ENCODE assay signal across 7 mouse cellular contexts in genomic region chr7:81493331-81494021, GRCm38 (mm10). TPM values are rescaled to one million over a fixed set of nuclear protein-coding genes. Genes with fewer than 3 reads are reported as not detected.
A peak's percentile ranks its signal among the peaks of the same experiment; 100 is the strongest.
DNase-seq lines count a peak whose midpoint lies in the region; ATAC-seq and TF ChIP-seq lines count a peak whose summit lies in the region.

Gene Ap3b2, minus strand, starts transcription at chr7:81493925.

- H3K9me3 ChIP-seq in embryonic facial prominence, embryonic 12.5 days = no peaks in the 10 kb centered on the region
- H3K9me3 ChIP-seq in limb, embryonic 12.5 days = no peaks in the 10 kb centered on the region
- no peaks in the 10 kb centered on the region for H3K9me3 ChIP-seq in midbrain, embryonic 12.5 days

- DNase-seq in brain, embryonic 14.5 days (ENCODE audit: low read depth) = peak; percentile 90
- peak; percentile 57 to 69 for DNase-seq in heart, adult 2 months
- peak; percentile 44 for DNase-seq in kidney, adult 9 months
- peak in 1 of 2 experiments; percentile 8 for DNase-seq in spleen, adult 2 months (ENCODE audit: low read depth in 1 of 2, low spot score in 2 of 2)

- no peak for TF ChIP-seq EP300 in heart, adult 2 months (IDR thresholded peaks at IDR 0.05; ENCODE audit: insufficient read depth, low read depth, low read length)

- TF ChIP-seq CTCF in brain, embryonic 14.5 days (IDR thresholded peaks at IDR 0.05; ENCODE audit: borderline replicate concordance, extremely low read depth, insufficient read depth, insufficient read length) = no peak
- TF ChIP-seq CTCF in heart, adult 2 months (IDR thresholded peaks at IDR 0.05) = no peak
- TF ChIP-seq CTCF in spleen, adult 2 months (IDR thresholded peaks at IDR 0.05; ENCODE audit: extremely low read depth, insufficient read depth, insufficient read length, insufficient replicate concordance) = no peak

- H3K27ac ChIP-seq in embryonic facial prominence, embryonic 12.5 days = no peak within 1 kb of the TSS
- no peak within 1 kb of the TSS for H3K27ac ChIP-seq in heart, adult 2 months
- H3K27ac ChIP-seq in limb, embryonic 12.5 days = no peak within 1 kb of the TSS
- peak within 1 kb of the TSS; percentile 95 for H3K27ac ChIP-seq in midbrain, embryonic 12.5 days (replicated peaks)
- H3K27ac ChIP-seq in spleen, adult 2 months (ENCODE audit: insufficient read depth, low read length) = no peak within 1 kb of the TSS

- H3K79me2 ChIP-seq in heart, adult 2 months (replicated peaks; ENCODE audit: control insufficient read depth, insufficient read depth, low read length) = no peaks in the 10 kb centered on the region

- ATAC-seq in embryonic facial prominence, embryonic 12.5 days (ENCODE audit: insufficient number of reproducible peaks, insufficient read depth, low FRiP score, low TSS enrichment) = peak; percentile 70
- ATAC-seq in limb, embryonic 12.5 days (ENCODE audit: insufficient number of reproducible peaks, insufficient read depth, low FRiP score, low TSS enrichment, low read depth) = peak; percentile 67; the same call in 1 of the 2 replicates
- peak; percentile 90 for ATAC-seq in midbrain, embryonic 12.5 days (ENCODE audit: low FRiP score, low read depth)

- H3K4me3 ChIP-seq in embryonic facial prominence, embryonic 12.5 days = peak within 1 kb of the TSS; percentile 39
- peak within 1 kb of the TSS; percentile 29; the same call in 1 of the 2 replicates for H3K4me3 ChIP-seq in heart, adult 2 months
- peak within 1 kb of the TSS; percentile 49 for H3K4me3 ChIP-seq in limb, embryonic 12.5 days (replicated peaks)
- H3K4me3 ChIP-seq in midbrain, embryonic 12.5 days = peak within 1 kb of the TSS; percentile 64
- peak within 1 kb of the TSS; percentile 49; the same call in 1 of the 2 replicates for H3K4me3 ChIP-seq in spleen, adult 2 months (ENCODE audit: extremely low read depth, insufficient read depth, insufficient read length)

- H3K27me3 ChIP-seq in embryonic facial prominence, embryonic 12.5 days = peaks cover 29% of the 10 kb centered on the region
- 0 out of 2 replicates have a peak, but pooled peaks cover 2% of the 10 kb centered on the region for H3K27me3 ChIP-seq in heart, adult 2 months (ENCODE audit: control insufficient read depth, insufficient read depth, low read length)
- peaks cover 54% of the 10 kb centered on the region for H3K27me3 ChIP-seq in limb, embryonic 12.5 days
- H3K27me3 ChIP-seq in midbrain, embryonic 12.5 days = peaks cover 25% of the 10 kb centered on the region
- 0 out of 2 replicates have a peak, but pooled peaks cover 1% of the 10 kb centered on the region for H3K27me3 ChIP-seq in spleen, adult 2 months (ENCODE audit: control insufficient read depth, insufficient read depth, low read length)

- intact Hi-C loops in heart, adult 2 months (cut with DNase I) = no loop called here

- whole genome bisulfite sequencing in embryonic facial prominence, embryonic 12.5 days = under 1% methylated on average over 57 of the region's 57 CpGs
- WGBS in heart, adult 2 months = 1% methylated on average over 56 of the region's 57 CpGs
- WGBS in limb, embryonic 12.5 days = under 1% methylated on average over 57 of the region's 57 CpGs
- under 1% methylated on average over 57 of the region's 57 CpGs for WGBS in midbrain, embryonic 12.5 days
- 2% methylated on average over 57 of the region's 57 CpGs for WGBS in spleen, adult 2 months

- peaks cover 12% of the 10 kb centered on the region for H3K4me1 ChIP-seq in embryonic facial prominence, embryonic 12.5 days
- H3K4me1 ChIP-seq in heart, adult 2 months (ENCODE audit: control insufficient read depth, insufficient read depth, low read length) = no peaks in the 10 kb centered on the region
- peaks cover 14% of the 10 kb centered on the region; the same call in 1 of the 2 replicates for H3K4me1 ChIP-seq in limb, embryonic 12.5 days (replicated peaks)
- peaks cover 36% of the 10 kb centered on the region for H3K4me1 ChIP-seq in midbrain, embryonic 12.5 days
- H3K4me1 ChIP-seq in spleen, adult 2 months (ENCODE audit: control insufficient read depth, insufficient read depth, insufficient read length) = peaks cover 7% of the 10 kb centered on the region

- peak within 1 kb of the TSS; percentile 66 for H3K4me2 ChIP-seq in embryonic facial prominence, embryonic 12.5 days (replicated peaks)
- H3K4me2 ChIP-seq in limb, embryonic 12.5 days = peak within 1 kb of the TSS; percentile 86
- H3K4me2 ChIP-seq in midbrain, embryonic 12.5 days (replicated peaks) = peak within 1 kb of the TSS; percentile 70

- no peaks in the 10 kb centered on the region for H3K36me3 ChIP-seq in embryonic facial prominence, embryonic 12.5 days
- no peaks in the 10 kb centered on the region for H3K36me3 ChIP-seq in heart, adult 2 months (ENCODE audit: control insufficient read depth, insufficient read depth, low read length)
- H3K36me3 ChIP-seq in limb, embryonic 12.5 days = no peaks in the 10 kb centered on the region
- no peaks in the 10 kb centered on the region for H3K36me3 ChIP-seq in midbrain, embryonic 12.5 days
- H3K36me3 ChIP-seq in spleen, adult 2 months (ENCODE audit: control insufficient read depth, insufficient read depth, low read length) = no peaks in the 10 kb centered on the region

- TF ChIP-seq POLR2A in brain, embryonic 14.5 days (IDR thresholded peaks at IDR 0.05; ENCODE audit: borderline replicate concordance, extremely low read depth, insufficient read depth, insufficient read length, poor library complexity, severe bottlenecking) = peak; percentile 26; the same call in 1 of the 2 replicates
- no peak for TF ChIP-seq POLR2A in heart, adult 2 months (IDR thresholded peaks at IDR 0.05; ENCODE audit: insufficient read depth, low read depth, low read length)
- TF ChIP-seq POLR2A in spleen, adult 2 months (IDR thresholded peaks at IDR 0.05; ENCODE audit: low read depth, low read length) = no peak

- H3K9ac ChIP-seq in embryonic facial prominence, embryonic 12.5 days = 0 out of 2 replicates have a peak within 1 kb of the TSS, but pooled peaks have one; percentile 8
- H3K9ac ChIP-seq in heart, adult 2 months (ENCODE audit: low read depth, low read length) = no peak within 1 kb of the TSS
- H3K9ac ChIP-seq in limb, embryonic 12.5 days (replicated peaks) = no peak within 1 kb of the TSS
- H3K9ac ChIP-seq in midbrain, embryonic 12.5 days (replicated peaks) = peak within 1 kb of the TSS; percentile 79

RNA-seq across cellular contexts. Expression of gene Ap3b2, which starts in this region (rescaled TPM):
- polyA plus RNA-seq in brain, embryonic 14.5 days (2012; rRNA removed) = 155 and 162 TPM in 2 replicates
- 7.6 and 10.9 TPM in 2 replicates for polyA plus RNA-seq in embryonic facial prominence, embryonic 12.5 days (2016; fragmentation: Nextera tagmentation; extraction: Ambion mirVana)
- under 1 TPM in 1 of 2 experiments, not detected in 1; 0.34 TPM for total RNA-seq in heart, adult 2 months (2021)
- polyA plus RNA-seq in heart, adult 2 months (2012; rRNA removed) = 0.12 and 0.41 TPM in 2 replicates
- polyA plus RNA-seq in limb, embryonic 12.5 days (2016; fragmentation: Nextera tagmentation; extraction: Ambion mirVana) = 0.09 and 0.44 TPM in 2 replicates
- polyA plus RNA-seq in midbrain, embryonic 12.5 days (2016; fragmentation: Nextera tagmentation; extraction: Ambion mirVana) = 60.0 and 63.0 TPM in 2 replicates
- polyA plus RNA-seq in spleen, adult 2 months (2012; rRNA removed) = not detected in 2 replicates

Comparison
In these comparisons a context has a peak if more than half of its experiments do, and no peak if none do; other contexts are left out.
1. Peak in DNase-seq and H3K4me3 ChIP-seq in heart, adult 2 months; RNA of the gene not detected or under 1 TPM.
2. Peak in ATAC-seq, H3K4me3 ChIP-seq and H3K4me2 ChIP-seq in limb, embryonic 12.5 days; RNA of the gene not detected or under 1 TPM.
3. H3K9ac ChIP-seq: peak in embryonic facial prominence, embryonic 12.5 days (single experiment) and midbrain, embryonic 12.5 days (single experiment); none in heart, adult 2 months (single experiment) and limb, embryonic 12.5 days (single experiment).
4. Peak in every context shown above with its lines, with median percentiles within 50 percentile points of each other: ATAC-seq, H3K4me2 ChIP-seq and H3K4me3 ChIP-seq.